ENCODE assay signal across 8 mouse cellular contexts in genomic region chr5:137671443-137672240, GRCm38 (mm10). TPM values are rescaled to one million over a fixed set of nuclear protein-coding genes. Genes with fewer than 3 reads are reported as not detected.
DNase-seq lines count a peak whose midpoint lies in the region; ATAC-seq lines count a peak whose summit lies in the region.

No protein-coding gene starts in this region.

- peak; percentile 77 for ATAC-seq in heart, embryonic 15.5 days (replicated peaks; ENCODE audit: insufficient number of reproducible peaks, insufficient read depth, low FRiP score, low read depth)

- 11% methylated on average over 9 of the region's 9 CpGs for WGBS in heart, embryonic 15.5 days
- WGBS in macrophage (ENCODE audit: missing documents): 1% methylated on average over 9 of the region's 9 CpGs

- DNase-seq in right cerebral cortex, adult 2 months (ENCODE audit: low spot score in 2 of 2): peak; percentile 49 to 57
- DNase-seq in right cerebral cortex, postnatal 14 days: no peak
- peak; percentile 39 for DNase-seq in embryo, embryonic 11 days
- peak; percentile 57 to 70 for DNase-seq in kidney, postnatal 4 days
- DNase-seq in cerebellum, adult 8-10 months: no peak
- DNase-seq in layer of hippocampus, postnatal 14 days (ENCODE audit: low spot score in 2 of 2): no peak

- peak overlapping the region; percentile 92 for H3K27ac ChIP-seq in heart, embryonic 15.5 days
- H3K27ac ChIP-seq in macrophage: peak overlapping the region; percentile 88

- H3K27me3 ChIP-seq in heart, embryonic 15.5 days: no peaks in the 10 kb centered on the region

- peak overlapping the region; percentile 29; the same call in 1 of the 2 replicates for H3K9ac ChIP-seq in heart, embryonic 15.5 days

- no peaks in the 10 kb centered on the region for H3K9me3 ChIP-seq in heart, embryonic 15.5 days (replicated peaks)

- H3K79me2 ChIP-seq in macrophage (ENCODE audit: inconsistent target): peaks cover 70% of the 10 kb centered on the region

- H3K4me3 ChIP-seq in heart, embryonic 15.5 days: no peak overlapping the region
- no peak overlapping the region for H3K4me3 ChIP-seq in macrophage (ENCODE audit: inconsistent target)

- H3K4me1 ChIP-seq in heart, embryonic 15.5 days (replicated peaks): peaks cover 29% of the 10 kb centered on the region

- peak overlapping the region; percentile 36 for H3K4me2 ChIP-seq in heart, embryonic 15.5 days

- H3K36me3 ChIP-seq in heart, embryonic 15.5 days: peaks cover 5% of the 10 kb centered on the region
- peaks cover 9% of the 10 kb centered on the region; the same call in 1 of the 2 replicates for H3K36me3 ChIP-seq in macrophage (ENCODE audit: inconsistent target)

RNA-seq across cellular contexts. Expression of gene Agfg2, which starts 12.9 kb away (rescaled TPM):
- 19.3 and 21.7 TPM in 2 replicates for polyA plus RNA-seq in heart, embryonic 15.5 days (2015; fragmentation: Nextera tagmentation; extraction: Ambion mirVana)
- total RNA-seq in macrophage (2018; cell fraction: chromatin; rRNA removed): 10 to 100 TPM in 16 of 26 experiments, 1 to 10 TPM in 10; 2.1 to 36.8 (median 14.3) TPM
- total RNA-seq in macrophage (2018; cell fraction: cytosol; rRNA removed): 10 to 100 TPM in 25 of 26 experiments, 1 to 10 TPM in 1; 10.0 to 23.1 (median 18.9) TPM
- total RNA-seq in macrophage (2018; cell fraction: nucleus; rRNA removed): 10 to 100 TPM in 17 of 26 experiments, 1 to 10 TPM in 9; 5.9 to 45.8 (median 13.1) TPM
- polyA plus RNA-seq in macrophage (2018): 12.1 to 28.4 TPM (median 17.8 TPM) in 3 replicates
- 10 to 100 TPM; 51.7 to 56.5 TPM for total RNA-seq in layer of hippocampus, postnatal 14 days (2021)

RNA-seq across cellular contexts. Expression of gene Irs3, which starts 26.1 kb away (rescaled TPM):
- 0.13 and 0.21 TPM in 2 replicates for polyA plus RNA-seq in heart, embryonic 15.5 days (2015; fragmentation: Nextera tagmentation; extraction: Ambion mirVana)
- total RNA-seq in macrophage (2018; cell fraction: chromatin; rRNA removed): not detected
- total RNA-seq in macrophage (2018; cell fraction: cytosol; rRNA removed): under 1 TPM in 13 of 26 experiments, not detected in 13; 0.05 to 0.11 (median 0.09) TPM
- under 1 TPM in 2 of 26 experiments, not detected in 24; 0.23 to 0.99 TPM for total RNA-seq in macrophage (2018; cell fraction: nucleus; rRNA removed)
- polyA plus RNA-seq in macrophage (2018): 0.09 TPM in 1 of 3 replicates, not detected in the others
- not detected for total RNA-seq in layer of hippocampus, postnatal 14 days (2021)

RNA-seq across cellular contexts. Expression of gene Sap25, which starts 30.5 kb away (rescaled TPM):
- 4.0 and 6.0 TPM in 2 replicates for polyA plus RNA-seq in heart, embryonic 15.5 days (2015; fragmentation: Nextera tagmentation; extraction: Ambion mirVana)
- total RNA-seq in macrophage (2018; cell fraction: chromatin; rRNA removed): 100 to 1,000 TPM in 22 of 26 experiments, 10 to 100 TPM in 4; 38.5 to 287 (median 179) TPM
- total RNA-seq in macrophage (2018; cell fraction: cytosol; rRNA removed): 10 to 100 TPM in 4 of 26 experiments, 1 to 10 TPM in 16, under 1 TPM in 6; 0.51 to 14.8 (median 2.5) TPM
- 100 to 1,000 TPM in 22 of 26 experiments, 10 to 100 TPM in 4; 72.4 to 325 (median 151) TPM for total RNA-seq in macrophage (2018; cell fraction: nucleus; rRNA removed)
- polyA plus RNA-seq in macrophage (2018): 5.2 to 25.3 TPM (median 10.5 TPM) in 3 replicates
- 1 to 10 TPM; 6.3 to 6.6 TPM for total RNA-seq in layer of hippocampus, postnatal 14 days (2021)

RNA-seq across cellular contexts. Expression of gene Gm20605, which starts 42.7 kb away (rescaled TPM):
- 7.1 and 12.2 TPM in 2 replicates for polyA plus RNA-seq in heart, embryonic 15.5 days (2015; fragmentation: Nextera tagmentation; extraction: Ambion mirVana)
- 100 to 1,000 TPM in 18 of 26 experiments, 10 to 100 TPM in 8; 40.1 to 196 (median 131) TPM for total RNA-seq in macrophage (2018; cell fraction: chromatin; rRNA removed)
- total RNA-seq in macrophage (2018; cell fraction: cytosol; rRNA removed): 10 to 100 TPM in 5 of 26 experiments, 1 to 10 TPM in 18, under 1 TPM in 3; 0.65 to 15.9 (median 4.3) TPM
- total RNA-seq in macrophage (2018; cell fraction: nucleus; rRNA removed): 100 to 1,000 TPM in 8 of 26 experiments, 10 to 100 TPM in 18; 27.9 to 148 (median 83.5) TPM
- 4.9 to 17.8 TPM (median 5.5 TPM) in 3 replicates for polyA plus RNA-seq in macrophage (2018)
- total RNA-seq in layer of hippocampus, postnatal 14 days (2021): 10 to 100 TPM; 11.0 to 14.7 TPM

RNA-seq across cellular contexts. Expression of gene Lrch4, which starts 42.7 kb away (rescaled TPM):
- 20.7 and 26.7 TPM in 2 replicates for polyA plus RNA-seq in heart, embryonic 15.5 days (2015; fragmentation: Nextera tagmentation; extraction: Ambion mirVana)
- total RNA-seq in macrophage (2018; cell fraction: chromatin; rRNA removed): 100 to 1,000 TPM; 167 to 732 (median 499) TPM
- total RNA-seq in macrophage (2018; cell fraction: cytosol; rRNA removed): 100 to 1,000 TPM in 19 of 26 experiments, 10 to 100 TPM in 7; 63.8 to 148 (median 112) TPM
- 100 to 1,000 TPM; 111 to 438 (median 231) TPM for total RNA-seq in macrophage (2018; cell fraction: nucleus; rRNA removed)
- polyA plus RNA-seq in macrophage (2018): 51.6 to 108 TPM (median 60.3 TPM) in 3 replicates
- 10 to 100 TPM; 14.7 to 19.5 TPM for total RNA-seq in layer of hippocampus, postnatal 14 days (2021)

Comparison
In these comparisons a context has a peak if more than half of its experiments do, and no peak if none do; other contexts are left out.
1. DNase-seq: peak in right cerebral cortex, adult 2 months (2 of 2), embryo, embryonic 11 days (single experiment) and kidney, postnatal 4 days (2 of 2); none in right cerebral cortex, postnatal 14 days (single experiment), cerebellum, adult 8-10 months (single experiment) and layer of hippocampus, postnatal 14 days (0 of 2).